Mouse (Mus musculus): ENCODE results near the gene Zbtb16.

DNA sequence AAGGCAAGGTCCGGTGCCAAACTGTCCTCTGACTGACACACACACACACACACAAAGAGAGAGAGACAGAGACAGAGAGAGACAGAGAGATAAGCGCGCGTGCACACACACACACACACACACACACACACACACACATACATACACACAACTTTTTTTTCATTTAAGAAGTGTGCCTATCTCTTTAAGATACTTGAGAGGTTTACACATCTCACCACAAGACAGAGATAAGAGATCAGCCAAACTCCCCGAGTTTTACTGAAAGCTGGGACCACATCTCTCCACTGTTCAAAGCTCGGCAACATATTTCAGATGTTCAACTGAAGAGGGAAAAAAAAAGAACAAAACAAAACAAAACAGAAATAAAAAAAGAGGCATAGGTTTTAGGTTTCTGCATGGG is 31.5 kb downstream of the Zbtb16 start:
- no peak for TF ChIP-seq CTCF (conservative IDR thresholded peaks at IDR 0.05; ENCODE audit: low read length)
- TF ChIP-seq POU5F1 (IDR thresholded peaks at IDR 0.05; ENCODE audit: borderline replicate concordance, low read length), result no peak
- no peak for TF ChIP-seq NANOG (IDR thresholded peaks at IDR 0.05; ENCODE audit: borderline replicate concordance, low read length)
